In genomic region chr7:134500210-134500609, GRCm38 (mm10) we compare ENCODE assay signal across 14 mouse cellular contexts.
"Had no signal": no experiment of that assay in that cellular context is flagged by ENCODE, and none has a peak within 500 bp of the region (broad histone marks: within the 10 kb centered on the region; RNA-seq: fewer than 3 reads in every experiment).

No protein-coding gene starts in this region.

- H3K27me3 ChIP-seq: hindbrain, embryonic 15.5 days; limb, embryonic 15.5 days; midbrain, embryonic 12.5 days; neural tube, embryonic 13.5 days had no signal

- H3K4me3 ChIP-seq: hindbrain, embryonic 15.5 days; limb, embryonic 15.5 days; midbrain, embryonic 12.5 days; neural tube, embryonic 13.5 days had no signal

- H3K4me1 ChIP-seq: hindbrain, embryonic 15.5 days had no signal

- H3K36me3 ChIP-seq: hindbrain, embryonic 15.5 days; limb, embryonic 15.5 days; midbrain, embryonic 12.5 days; neural tube, embryonic 13.5 days had no signal

- DNase-seq: layer of hippocampus, adult 9-11 months; lung, adult 18-20 months; lung, postnatal 10 days; retina, postnatal 1 day; right cerebral cortex, postnatal 14 days; thymus, postnatal 36 days had no signal

- ATAC-seq: inflammation-experienced regulatory T-cells, adult 6 months; intestine, postnatal 0 days; midbrain, embryonic 16.5 days had no signal

- H3K4me2 ChIP-seq: hindbrain, embryonic 15.5 days; limb, embryonic 15.5 days; midbrain, embryonic 12.5 days; neural tube, embryonic 13.5 days had no signal

- H3K9me3 ChIP-seq: hindbrain, embryonic 15.5 days; limb, embryonic 15.5 days; midbrain, embryonic 12.5 days; neural tube, embryonic 13.5 days had no signal

- H3K27ac ChIP-seq: hindbrain, embryonic 15.5 days; limb, embryonic 15.5 days; liver, embryonic 14.5 days; midbrain, embryonic 12.5 days; neural tube, embryonic 13.5 days had no signal

- H3K9ac ChIP-seq: hindbrain, embryonic 15.5 days; limb, embryonic 15.5 days; liver, embryonic 14.5 days; midbrain, embryonic 12.5 days; neural tube, embryonic 13.5 days had no signal
